Mouse (Mus musculus): Measurements from ENCODE around the gene Zscan26.

DNA sequence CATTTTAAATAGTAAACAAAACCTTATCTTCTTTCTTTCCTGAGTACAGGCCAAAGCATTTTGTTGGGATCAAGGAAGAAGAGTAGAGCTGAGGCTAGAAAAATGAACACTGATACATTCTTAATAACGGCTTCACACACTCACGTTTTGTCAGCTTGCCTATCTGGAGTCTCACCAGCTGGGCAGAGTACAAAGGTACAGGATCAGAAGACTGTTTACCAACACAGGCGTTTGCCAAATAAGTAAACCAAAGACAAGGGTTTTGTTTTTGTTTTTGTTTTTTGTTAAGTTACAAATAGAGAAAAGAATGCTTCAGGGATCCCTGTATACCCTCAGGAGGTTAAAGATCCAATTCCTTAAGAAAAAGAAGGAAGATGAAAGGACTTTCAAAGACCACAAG, 52.4 kb downstream of the Zscan26 start:
- TF ChIP-seq CTCF (IDR thresholded peaks at IDR 0.05; ENCODE audit: low read depth): no peak
- no peak for TF ChIP-seq EP300 (IDR thresholded peaks at IDR 0.05; ENCODE audit: low read depth)
